Mouse (Mus musculus) C2C12 (cell line): ENCODE results near the gene Fam189a2. TPM values are rescaled to one million over a fixed set of nuclear protein-coding genes. Genes with fewer than 3 reads are reported as not detected.
A peak's percentile ranks its signal among the peaks of the same experiment; 100 is the strongest.

Experiments used
- H3K27me3 ChIP-seq: one replicate; pipeline ENCODE4 v1.6.1; 2011; ENCODE audit not compliant: control insufficient read depth, insufficient read depth, insufficient read length
- H3K36me3 ChIP-seq: one replicate; pipeline ENCODE4 v1.6.1; 2011; ENCODE audit not compliant: control insufficient read depth, insufficient read depth
- H3K4me3 ChIP-seq: one replicate; pipeline ENCODE4 v1.5.1; 2011; ENCODE audit warnings: mild to moderate bottlenecking, control low read depth; ENCODE audit not compliant: poor library complexity, insufficient read depth, severe bottlenecking
- H3K79me2 ChIP-seq: one replicate; pipeline ENCODE4 v1.6.1; 2011; ENCODE audit not compliant: control insufficient read depth, insufficient read depth
- H3K79me3 ChIP-seq: one replicate; pipeline ENCODE4 v1.6.1; 2011; ENCODE audit warnings: low read depth, control low read depth
- H3ac ChIP-seq: one replicate; pipeline ENCODE3; 2011; ENCODE audit warnings: low read depth; ENCODE audit not compliant: control insufficient read depth, insufficient read length
- CEBPB ChIP-seq: IDR thresholded peaks from one replicate; pipeline ENCODE4 v1.6.1; 2011; ENCODE audit warnings: low read depth, mild to moderate bottlenecking, control low read depth, moderate library complexity
- CTCF ChIP-seq: IDR thresholded peaks from one replicate; pipeline ENCODE4 v1.5.1; 2011; ENCODE audit not compliant: control insufficient read depth, insufficient read depth, insufficient read length
- FOSL1 ChIP-seq: IDR thresholded peaks from one replicate; pipeline ENCODE4 v1.8.0; 2011; ENCODE audit warnings: mild to moderate bottlenecking, low read length; ENCODE audit not compliant: poor library complexity, insufficient read depth, severe bottlenecking
- MAX ChIP-seq: IDR thresholded peaks from one replicate; pipeline ENCODE4 v1.6.1; 2011; ENCODE audit warnings: mild to moderate bottlenecking, control low read depth
- MYOD1 ChIP-seq: IDR thresholded peaks from one replicate; pipeline ENCODE4 v1.6.1; 2011; ENCODE audit warnings: low read depth; ENCODE audit not compliant: control insufficient read depth, insufficient read length
- MYOG ChIP-seq: IDR thresholded peaks from one replicate; pipeline ENCODE4 v1.6.1; 2011; ENCODE audit not compliant: control insufficient read depth, insufficient read length; ENCODE audit errors: extremely low read depth
- USF1 ChIP-seq: IDR thresholded peaks from one replicate; pipeline ENCODE4 v1.6.1; 2011; ENCODE audit warnings: low read depth, mild to moderate bottlenecking, control low read depth, moderate library complexity
- polyA plus RNA-seq: library from polyadenylated mRNA; unstranded; fragments of >200 nt; fragmentation: generic; extraction: Trizol; gene quantifications from one replicate; pipeline ENCODE4 v1.2.1, GENCODE M21; 2012; ENCODE audit warnings: missing spikeins

Fam189a2 gene
- polyA plus RNA-seq, 1 experiment: 0.42 TPM

DNA sequence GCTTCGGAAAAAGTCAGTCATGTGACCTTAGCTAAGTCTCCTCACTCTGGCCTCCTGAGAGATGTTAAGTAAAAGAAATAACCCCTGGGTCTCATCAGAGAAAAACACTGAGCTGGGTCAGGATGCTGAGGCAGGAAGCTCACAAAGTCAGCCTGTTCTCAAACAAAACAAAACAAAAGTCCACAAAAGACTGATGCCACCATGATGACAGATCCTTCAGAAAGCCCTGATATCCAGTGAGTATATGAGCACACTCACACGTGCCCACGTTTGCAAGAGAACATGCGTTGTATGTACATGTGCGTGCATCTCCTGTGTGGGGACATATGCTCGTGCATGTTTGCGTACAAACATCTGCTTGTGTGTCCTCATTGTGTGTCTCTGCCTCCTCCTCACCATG is 7.5 kb downstream of the Fam189a2 start:
- no peak for TF ChIP-seq FOSL1
- no peak for TF ChIP-seq MAX
- no peak for TF ChIP-seq USF1
- TF ChIP-seq MYOD1: no peak
- TF ChIP-seq MYOG: no peak
- no peak for TF ChIP-seq CEBPB
- TF ChIP-seq CTCF: no peak

DNA sequence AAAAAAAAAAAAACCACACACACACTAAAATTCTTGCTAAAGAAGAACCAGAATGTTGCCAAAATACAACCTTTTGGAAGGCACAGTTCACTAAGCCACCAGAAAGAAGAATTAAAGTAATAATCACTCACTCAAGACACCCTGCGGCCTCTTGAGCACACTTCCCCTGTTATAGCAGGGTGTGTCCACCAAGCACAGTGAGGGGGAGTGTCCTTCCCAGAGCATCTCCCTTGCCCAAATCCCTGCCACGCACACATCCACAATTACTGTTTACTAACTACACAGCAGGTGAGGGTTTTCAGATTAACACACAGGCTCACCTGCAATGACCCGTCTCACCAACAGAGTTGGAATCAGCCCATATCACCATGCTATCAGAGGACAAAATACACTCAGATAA is 8.0 kb downstream of the Fam189a2 start:
- TF ChIP-seq FOSL1 (no peak), MYOD1 (no peak), MAX (no peak), CEBPB (no peak), USF1 (no peak), CTCF (no peak), MYOG (no peak)

More for the DNA sequence above, 7.5 kb downstream of the Fam189a2 start:
- Histone ChIP-seq H3K79me3 (no peaks in the 10 kb centered on the region), H3ac (no peak overlapping the region), H3K79me2 (no peaks in the 10 kb centered on the region), H3K36me3 (no peaks in the 10 kb centered on the region), H3K4me3 (no peak overlapping the region), H3K27me3 (no peaks in the 10 kb centered on the region)

GRCm38 (mm10) chr19:24022301-24022700 is 8.5 kb downstream of the Fam189a2 start:
- H3K79me3 ChIP-seq: no peaks in the 10 kb centered on the region
- no peak for TF ChIP-seq MAX
- peak; percentile 36 for TF ChIP-seq USF1
- no peak for TF ChIP-seq MYOG
- TF ChIP-seq MYOD1: no peak
- TF ChIP-seq CEBPB: no peak
- no peaks in the 10 kb centered on the region for H3K27me3 ChIP-seq
- H3K79me2 ChIP-seq: no peaks in the 10 kb centered on the region
- H3K36me3 ChIP-seq: no peaks in the 10 kb centered on the region
- no peak overlapping the region for H3K4me3 ChIP-seq
- no peak overlapping the region for H3ac ChIP-seq

More for the DNA sequence above, 8.0 kb downstream of the Fam189a2 start:
- Histone ChIP-seq H3K79me2 (no peaks in the 10 kb centered on the region), H3K36me3 (no peaks in the 10 kb centered on the region), H3ac (no peak overlapping the region), H3K27me3 (no peaks in the 10 kb centered on the region), H3K79me3 (no peaks in the 10 kb centered on the region), H3K4me3 (no peak overlapping the region)

- Histone ChIP-seq H3K27me3 (no peaks in the 10 kb centered on the region), H3K36me3 (no peaks in the 10 kb centered on the region), H3K79me2 (no peaks in the 10 kb centered on the region), H3K4me3 (no peak overlapping the region), H3ac (no peak overlapping the region), H3K79me3 (no peaks in the 10 kb centered on the region)
- TF ChIP-seq CEBPB: no peak
- no peak for TF ChIP-seq USF1
- no peak for TF ChIP-seq CTCF
- no peak for TF ChIP-seq MAX
- TF ChIP-seq FOSL1: no peak
- TF ChIP-seq MYOD1: no peak
- no peak for TF ChIP-seq MYOG
Observed at GRCm38 (mm10) chr19:24020736-24021135, 10.1 kb downstream of the Fam189a2 start.

DNA sequence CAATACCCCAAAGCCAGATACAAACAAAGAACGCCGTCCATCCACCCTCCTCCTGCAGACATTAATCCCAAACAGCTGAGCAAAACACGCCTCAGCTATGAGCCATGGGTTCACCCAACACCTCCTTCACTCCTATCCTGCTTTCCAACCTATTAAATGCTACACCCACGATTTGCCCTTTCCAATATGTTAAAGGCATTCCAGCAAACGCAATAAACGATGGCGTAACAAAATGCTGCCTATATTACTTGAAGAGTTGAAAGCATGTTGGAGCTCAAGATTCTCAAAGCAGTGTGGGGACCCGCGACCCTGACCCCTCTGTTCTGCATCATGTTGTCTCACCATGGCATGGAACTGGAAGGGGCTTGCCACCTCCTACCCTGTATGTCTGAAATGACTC is 11.2 kb downstream of the Fam189a2 start:
- H3K4me3 ChIP-seq: no peak overlapping the region
- no peaks in the 10 kb centered on the region for H3K79me2 ChIP-seq
- no peaks in the 10 kb centered on the region for H3K79me3 ChIP-seq
- H3ac ChIP-seq: no peak overlapping the region
- no peaks in the 10 kb centered on the region for H3K36me3 ChIP-seq
- H3K27me3 ChIP-seq: no peaks in the 10 kb centered on the region
- TF ChIP-seq USF1 (no peak), MAX (no peak), MYOG (no peak), FOSL1 (no peak), MYOD1 (no peak), CTCF (no peak), CEBPB (no peak)

GRCm38 (mm10) chr19:24018396-24018795 is 12.4 kb downstream of the Fam189a2 start:
- no peaks in the 10 kb centered on the region for H3K79me2 ChIP-seq
- H3K79me3 ChIP-seq: no peaks in the 10 kb centered on the region

More at GRCm38 (mm10) chr19:24018396-24018795, 12.4 kb downstream of the Fam189a2 start:
- Histone ChIP-seq H3K36me3 (no peaks in the 10 kb centered on the region), H3K27me3 (no peaks in the 10 kb centered on the region), H3K4me3 (no peak overlapping the region), H3ac (no peak overlapping the region)
- no peak for TF ChIP-seq USF1
- no peak for TF ChIP-seq MYOG
- no peak for TF ChIP-seq CEBPB
- TF ChIP-seq MAX: no peak
- TF ChIP-seq FOSL1: no peak
- no peak for TF ChIP-seq MYOD1
- TF ChIP-seq CTCF: no peak
